Mouse (Mus musculus) heart, postnatal 0 days (tissue): ENCODE data around the gene Nsd1. TPM values are rescaled to one million over a fixed set of nuclear protein-coding genes. Genes with fewer than 3 reads are reported as not detected.

Experiments used
- ATAC-seq: fragments of 200-750 bp; cut with Nextera tagmentation; 2 replicates; pipeline ENCODE4 v1.8.0; 2017; ENCODE audit warnings: low read depth, moderate number of reproducible peaks, moderate library complexity; ENCODE audit not compliant: insufficient read depth
- DNase-seq: peaks from one replicate; pipeline ENCODE4 v3.0.0-alpha.2; 2016; ENCODE audit warnings: low spot score
- H3K27ac ChIP-seq: fragments of 300-500 bp; sonication (generic); 2 replicates; pipeline ENCODE4 v1.5.1; 2014; ENCODE audit warnings: low read depth, mild to moderate bottlenecking
- H3K27me3 ChIP-seq: fragments of 300-500 bp; sonication (generic); 2 replicates; pipeline ENCODE4 v1.6.1; 2014; ENCODE audit warnings: low read length, mixed read lengths; ENCODE audit not compliant: control insufficient read depth, insufficient read depth
- H3K36me3 ChIP-seq: fragments of 300-500 bp; sonication (generic); replicated peaks from 2 replicates; pipeline ENCODE4 v1.6.1; 2014; ENCODE audit warnings: low read length, mixed read lengths; ENCODE audit not compliant: control insufficient read depth, insufficient read depth
- H3K4me1 ChIP-seq: fragments of 300-500 bp; sonication (generic); 2 replicates; pipeline ENCODE4 v1.6.1; 2014; ENCODE audit warnings: antibody characterized with exemption; ENCODE audit not compliant: control insufficient read depth, insufficient read depth
- H3K4me2 ChIP-seq: fragments of 300-500 bp; sonication (generic); 2 replicates; pipeline ENCODE4 v1.6.1; 2014; ENCODE audit warnings: low read depth, mild to moderate bottlenecking, low read length, moderate library complexity
- H3K4me3 ChIP-seq: fragments of 300-500 bp; sonication (generic); 2 replicates; pipeline ENCODE4 v1.5.1; 2014; ENCODE audit warnings: low read depth, low read length
- H3K9ac ChIP-seq: fragments of 300-500 bp; sonication (generic); replicated peaks from 2 replicates; pipeline ENCODE4 v1.6.1; 2014; ENCODE audit warnings: low read depth, low read length, mixed read lengths
- H3K9me3 ChIP-seq: fragments of 300-500 bp; sonication (generic); replicated peaks from 2 replicates; pipeline ENCODE4 v1.6.1; 2016; ENCODE audit warnings: low read length; ENCODE audit not compliant: control insufficient read depth
- CTCF ChIP-seq: IDR thresholded peaks from 2 replicates; pipeline ENCODE4 v1.5.1; 2016; ENCODE audit warnings: antibody characterized with exemption, control low read depth, low read depth
- EP300 ChIP-seq: IDR thresholded peaks from 2 replicates; pipeline ENCODE4 v1.6.1; 2016; ENCODE audit warnings: antibody characterized with exemption, low read depth
- WGBS: fragments of 180-500 bp; shearing (Covaris S2); extraction: QIAGEN DNeasy Blood & Tissue Kit; methylation state at CpG from one replicate; pipeline ENCODE4 v1.1.7; 2014; 5-methylcytosine and 5-hydroxymethylcytosine counted together
- polyA plus RNA-seq: library from polyadenylated mRNA; unstranded; fragments of >200 nt; fragmentation: Nextera tagmentation; extraction: Ambion mirVana; gene quantifications from 2 replicates; pipeline ENCODE4 v1.2.1, GENCODE M21; 2015
- total RNA-seq: library from RNA; depleted of rRNA; stranded (reverse); fragments of >200 nt; gene quantifications from 2 replicates; pipeline ENCODE4 v1.2.3, GENCODE M21; 2014; ENCODE audit warnings: low replicate concordance

The Nsd1 gene
- total and polyA plus RNA-seq, 2 experiments from 2014 or later: 45.4 to 75.1 TPM

- ATAC-seq: no peak
- H3K27me3 ChIP-seq: no peaks in the 10 kb centered on the region
Observed at GRCm38 (mm10) chr13:55174347-55174746, 35.2 kb upstream of the Nsd1 start.

DNA sequence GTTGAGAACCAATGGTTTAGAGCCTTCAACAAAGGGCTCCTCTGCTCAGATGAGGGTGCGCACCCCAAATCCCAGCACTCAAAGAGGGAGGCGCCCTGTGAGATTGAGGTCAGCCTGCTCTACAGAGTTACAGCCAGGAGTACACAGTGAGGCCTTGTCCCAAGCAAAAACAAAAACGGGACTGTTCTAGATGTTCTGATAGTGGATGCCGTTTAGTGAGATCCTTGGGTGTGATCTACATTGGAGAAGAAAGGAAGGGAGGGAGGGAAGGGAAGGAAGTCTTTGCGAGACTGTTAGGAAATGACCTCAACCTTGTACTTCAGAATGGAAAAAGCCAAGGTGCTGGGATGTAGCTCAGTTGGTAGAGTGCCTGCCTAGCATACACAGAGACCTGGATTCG lies 33.3 kb upstream of the Nsd1 start:
- WGBS: 69% methylated on average over 6 of the region's 6 CpGs
- DNase-seq (no peak), ATAC-seq (no peak)
- Histone ChIP-seq H3K9me3 (no peaks in the 10 kb centered on the region), H3K4me3 (no peak overlapping the region), H3K27ac (no peak overlapping the region), H3K4me2 (no peak overlapping the region), H3K9ac (no peak overlapping the region), H3K36me3 (no peaks in the 10 kb centered on the region), H3K4me1 (peaks cover 13% of the 10 kb centered on the region), H3K27me3 (no peaks in the 10 kb centered on the region)
- TF ChIP-seq EP300: no peak
- no peak for TF ChIP-seq CTCF

More at GRCm38 (mm10) chr13:55174347-55174746, 35.2 kb upstream of the Nsd1 start:
- DNase-seq: no peak
- no peaks in the 10 kb centered on the region for H3K36me3 ChIP-seq
- no peaks in the 10 kb centered on the region for H3K9me3 ChIP-seq
- no peak overlapping the region for H3K4me2 ChIP-seq
- H3K4me1 ChIP-seq: peaks cover 14% of the 10 kb centered on the region
- H3K9ac ChIP-seq: no peak overlapping the region
- H3K27ac ChIP-seq: no peak overlapping the region
- WGBS: 75% methylated on average over 11 of the region's 11 CpGs
- no peak for TF ChIP-seq CTCF
- TF ChIP-seq EP300: no peak
- H3K4me3 ChIP-seq: no peak overlapping the region

DNA sequence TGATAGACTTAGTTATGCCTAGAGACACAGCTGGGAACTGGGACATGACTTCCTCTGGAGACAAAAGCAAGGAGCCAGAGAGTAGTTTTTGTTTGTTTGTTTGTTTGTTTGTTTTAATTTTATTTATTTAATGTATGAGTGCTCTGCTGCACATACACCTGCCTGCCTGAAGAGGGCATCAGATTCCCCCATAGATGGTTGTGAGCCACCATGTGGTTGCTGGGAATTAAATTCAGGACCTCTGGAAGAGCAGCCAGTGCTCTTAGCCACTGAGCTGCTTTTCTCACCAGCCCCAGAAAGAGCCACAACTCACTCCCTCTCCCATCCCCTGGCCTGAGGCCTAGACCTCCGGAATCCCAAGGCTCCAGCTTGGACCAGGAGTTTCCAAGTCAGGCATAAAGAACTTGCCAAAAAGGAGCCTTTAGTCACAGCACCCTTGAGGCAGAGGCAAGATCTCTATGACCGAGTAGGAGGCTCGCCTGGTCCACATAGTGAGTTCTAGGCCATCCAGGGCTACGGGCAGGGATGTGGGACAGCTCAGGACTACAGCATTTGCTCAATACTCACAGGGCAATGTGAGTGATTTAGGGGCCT lies 31.6 kb upstream of the Nsd1 start:
- Histone ChIP-seq H3K4me3 (no peak overlapping the region), H3K36me3 (no peaks in the 10 kb centered on the region), H3K27ac (no peak overlapping the region), H3K4me2 (no peak overlapping the region), H3K9me3 (no peaks in the 10 kb centered on the region), H3K27me3 (no peaks in the 10 kb centered on the region), H3K9ac (no peak overlapping the region), H3K4me1 (no peaks in the 10 kb centered on the region)
- TF ChIP-seq CTCF (peak; percentile 25; the same call in 1 of the 2 replicates), EP300 (no peak)
- 63% methylated on average over 4 of the region's 4 CpGs for WGBS
- DNase-seq: no peak
- no peak for ATAC-seq

DNA sequence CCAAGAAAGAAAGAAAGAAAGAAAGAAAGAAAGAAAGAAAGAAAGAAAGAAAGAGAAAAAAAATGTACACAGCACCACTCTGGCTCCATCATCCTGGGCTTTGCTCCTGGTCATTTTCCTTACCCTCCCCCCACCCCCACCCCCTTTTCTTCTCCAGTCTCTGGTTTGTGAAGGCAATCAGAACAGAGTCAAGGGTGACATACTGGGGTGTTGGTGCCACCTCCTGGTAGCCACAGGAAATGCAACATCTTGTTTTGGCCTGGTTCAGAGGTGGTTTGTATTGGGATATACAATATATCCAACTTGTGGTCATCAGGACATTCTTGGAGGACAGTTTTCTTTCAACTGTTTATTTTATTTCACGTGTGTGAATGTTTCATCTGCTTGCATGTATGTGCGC lies 31.0 kb upstream of the Nsd1 start:
- Histone ChIP-seq H3K4me1 (no peaks in the 10 kb centered on the region), H3K27me3 (no peaks in the 10 kb centered on the region), H3K9ac (no peak overlapping the region), H3K27ac (no peak overlapping the region), H3K4me3 (no peak overlapping the region), H3K36me3 (no peaks in the 10 kb centered on the region), H3K4me2 (no peak overlapping the region), H3K9me3 (no peaks in the 10 kb centered on the region)
- ATAC-seq: 0 out of 2 replicates have a peak, but pooled peaks have one; percentile 21
- TF ChIP-seq EP300: no peak
- peak; percentile 91 for TF ChIP-seq CTCF
- peak; percentile 63 for DNase-seq
- WGBS: 28% methylated on average over 2 of the region's 2 CpGs

DNA sequence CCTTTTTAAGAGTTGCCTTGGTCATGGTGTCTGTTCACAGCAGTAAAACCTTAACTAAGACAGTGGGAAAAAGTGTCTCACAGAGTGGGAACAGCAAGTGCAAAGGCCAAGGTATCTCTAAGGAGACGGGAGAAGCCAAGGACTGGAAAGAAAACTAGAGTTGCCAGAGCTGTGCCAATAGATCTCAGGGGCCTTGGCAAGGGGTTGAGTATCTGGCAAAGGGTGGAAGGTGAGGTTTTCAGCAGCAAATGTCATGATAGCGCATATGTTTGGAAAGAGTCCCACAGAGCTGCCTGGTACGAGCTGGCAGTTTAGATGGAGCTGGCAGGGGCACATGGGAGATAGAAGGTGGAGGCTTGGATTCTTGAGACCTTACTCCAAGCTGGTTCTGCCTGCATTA lies 30.0 kb upstream of the Nsd1 start:
- H3K4me1 ChIP-seq: no peaks in the 10 kb centered on the region
- H3K9ac ChIP-seq: no peak overlapping the region
- no peaks in the 10 kb centered on the region for H3K27me3 ChIP-seq
- DNase-seq: no peak
- no peak overlapping the region for H3K4me2 ChIP-seq
- no peak overlapping the region for H3K27ac ChIP-seq
- no peak for ATAC-seq
- TF ChIP-seq CTCF (no peak), EP300 (no peak)
- WGBS: 66% methylated on average over 3 of the region's 3 CpGs
- H3K9me3 ChIP-seq: no peaks in the 10 kb centered on the region
- H3K4me3 ChIP-seq: no peak overlapping the region
- H3K36me3 ChIP-seq: no peaks in the 10 kb centered on the region

GRCm38 (mm10) chr13:55181786-55182172 lies 27.8 kb upstream of the Nsd1 start:
- TF ChIP-seq EP300 (no peak), CTCF (no peak)
- Histone ChIP-seq H3K27me3 (no peaks in the 10 kb centered on the region), H3K4me3 (peak overlapping the region; percentile 45), H3K4me1 (no peaks in the 10 kb centered on the region), H3K4me2 (peak overlapping the region; percentile 70), H3K27ac (no peak overlapping the region), H3K9me3 (no peaks in the 10 kb centered on the region), H3K36me3 (no peaks in the 10 kb centered on the region), H3K9ac (peak overlapping the region; percentile 58; the same call in 1 of the 2 replicates)
- DNase-seq (no peak), ATAC-seq (no peak)
- WGBS: 76% methylated on average over 2 of the region's 2 CpGs
